Mouse (Mus musculus) cerebellum, adult 2 months (tissue): ENCODE measurements around the gene Gabarap.

Source experiments
- CTCF ChIP-seq: fragments of 200-500 bp; IDR thresholded peaks from 2 replicates; pipeline ENCODE4 v1.5.1; 2011; ENCODE audit warnings: low read depth, mild to moderate bottlenecking, control low read depth, low read length, moderate library complexity, borderline replicate concordance; ENCODE audit not compliant: insufficient read depth
- POLR2A ChIP-seq: fragments of 200-500 bp; IDR thresholded peaks from 2 replicates; pipeline ENCODE4 v1.6.1; 2011; ENCODE audit warnings: low read length, control low read depth, borderline replicate concordance; ENCODE audit not compliant: insufficient read depth

- TF ChIP-seq CTCF, result peak; percentile 36; the same call in 1 of the 2 replicates
- TF ChIP-seq POLR2A, result peak; percentile 86
Observed at GRCm38 (mm10) chr11:70014880-70015558, 24.1 kb downstream of the Gabarap start, which contains the start of gene Acadvl.
